Mouse (Mus musculus) forebrain, embryonic 13.5 days (tissue): ENCODE data around the gene Med15. TPM values are rescaled to one million over a fixed set of nuclear protein-coding genes. Genes with fewer than 3 reads are reported as not detected.

ENCODE experiments used
- polyA plus RNA-seq: library from polyadenylated mRNA; unstranded; fragments of >200 nt; fragmentation: Nextera tagmentation; extraction: Ambion mirVana; gene quantifications from 2 replicates; pipeline ENCODE4 v1.2.1, GENCODE M21; 2015

The Med15 gene
- polyA plus RNA-seq, 1 experiment from 2014 or later: 42.0 TPM

Other genes starting within 250 kb of the Med15 start
- 8.6 and 10.4 TPM in 2 replicates for gene Aifm3, start 243.3 kb downstream of the Med15 start, polyA plus RNA-seq
- gene Lztr1, start 224.2 kb downstream of the Med15 start, polyA plus RNA-seq: 102 and 110 TPM in 2 replicates
- 58.3 and 59.2 TPM in 2 replicates for gene Thap7, start 201.8 kb downstream of the Med15 start, polyA plus RNA-seq
- gene Lrrc74b, start 171.6 kb downstream of the Med15 start, polyA plus RNA-seq: 0.32 and 0.77 TPM in 2 replicates
- 0.84 and 0.97 TPM in 2 replicates for gene P2rx6, start 171.0 kb downstream of the Med15 start, polyA plus RNA-seq
- gene Slc7a4, start 149.7 kb downstream of the Med15 start, polyA plus RNA-seq: 11.1 and 13.8 TPM in 2 replicates
- gene Smpd4, start 113.5 kb downstream of the Med15 start, polyA plus RNA-seq: 32.7 and 34.3 TPM in 2 replicates
- gene Ccdc74a, start 86.4 kb downstream of the Med15 start, polyA plus RNA-seq: 4.1 and 4.4 TPM in 2 replicates
- gene Klhl22, start 26.7 kb upstream of the Med15 start, polyA plus RNA-seq: 53.4 and 55.6 TPM in 2 replicates
- gene Scarf2, start 64.4 kb upstream of the Med15 start, polyA plus RNA-seq: 0.76 and 1.1 TPM in 2 replicates
- gene B830017H08Rik, start 100.2 kb upstream of the Med15 start, polyA plus RNA-seq: 0.27 and 0.55 TPM in 2 replicates
- gene Car15, start 105.5 kb upstream of the Med15 start, polyA plus RNA-seq: 4.5 and 6.1 TPM in 2 replicates
- gene Gm20518, start 158.8 kb upstream of the Med15 start, polyA plus RNA-seq: 0.35 and 0.49 TPM in 2 replicates
- gene Tssk1, start 161.3 kb upstream of the Med15 start, polyA plus RNA-seq: 0.05 TPM in 2 replicates
- 85.6 and 101 TPM in 2 replicates for gene Dgcr2, start 165.7 kb upstream of the Med15 start, polyA plus RNA-seq
- gene Tssk2, start 165.7 kb upstream of the Med15 start, polyA plus RNA-seq: not detected in 2 replicates
- 48.9 and 54.6 TPM in 2 replicates for gene Ess2, start 178.5 kb upstream of the Med15 start, polyA plus RNA-seq
- 0.32 TPM in 1 of 2 replicates, not detected in the other for gene Gsc2, start 182.2 kb upstream of the Med15 start, polyA plus RNA-seq
- 104 and 118 TPM in 2 replicates for gene Slc25a1, start 195.3 kb upstream of the Med15 start, polyA plus RNA-seq
- not detected in 2 replicates for gene Vpreb2, start 247.5 kb upstream of the Med15 start, polyA plus RNA-seq